Mouse (Mus musculus) E14TG2a.4 (cell line): Measurements from ENCODE around the gene Aanat.

Experiments used
- CTCF ChIP-seq: conservative IDR thresholded peaks from 2 replicates; pipeline ENCODE4 v1.5.1; 2014; ENCODE audit warnings: low read length
- NANOG ChIP-seq: IDR thresholded peaks from 2 replicates; pipeline ENCODE4 v1.6.1; 2014; ENCODE audit warnings: borderline replicate concordance, low read length, mixed read lengths
- POU5F1 ChIP-seq: IDR thresholded peaks from 2 replicates; pipeline ENCODE4 v1.6.1; 2014; ENCODE audit warnings: low read length, borderline replicate concordance

GRCm38 (mm10) chr11:116626299-116627071, 40.3 kb downstream of the Aanat start, which contains the start of gene Rhbdf2:
- no peak for TF ChIP-seq CTCF
- no peak for TF ChIP-seq POU5F1
- TF ChIP-seq NANOG = no peak
